Mouse (Mus musculus): ENCODE results near the gene Gm4737.
"Not testable (repeated sequence)": the region's sequence is repeated elsewhere in the genome, so short reads cannot be mapped to it uniquely, and the experiment has no call there.

Gm4737 gene

DNA sequence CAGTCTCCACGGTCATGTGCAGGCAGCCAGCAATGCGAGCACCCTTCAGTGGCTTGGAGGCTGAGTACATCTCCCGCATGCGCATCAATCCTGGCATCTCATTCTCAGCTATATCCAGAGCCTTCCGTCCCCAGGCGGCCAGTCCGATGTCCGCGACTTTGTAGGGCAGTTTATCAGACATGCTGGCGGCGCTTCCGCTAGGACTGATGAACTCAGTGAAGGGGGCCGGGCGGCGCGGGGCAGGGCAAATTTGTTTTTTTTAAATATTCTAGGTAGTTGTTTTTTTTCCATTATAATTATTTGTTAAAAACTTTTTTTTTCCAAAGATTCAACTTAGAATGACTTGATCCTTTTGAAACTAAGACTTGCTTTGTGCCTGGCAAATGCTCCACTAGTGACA is at the start of gene Gm4737:
TSS of gene Gm4737 (minus strand) at position 246 of the 400 bp plus-strand sequence.
- DNase-seq: not testable (repeated sequence)

DNA sequence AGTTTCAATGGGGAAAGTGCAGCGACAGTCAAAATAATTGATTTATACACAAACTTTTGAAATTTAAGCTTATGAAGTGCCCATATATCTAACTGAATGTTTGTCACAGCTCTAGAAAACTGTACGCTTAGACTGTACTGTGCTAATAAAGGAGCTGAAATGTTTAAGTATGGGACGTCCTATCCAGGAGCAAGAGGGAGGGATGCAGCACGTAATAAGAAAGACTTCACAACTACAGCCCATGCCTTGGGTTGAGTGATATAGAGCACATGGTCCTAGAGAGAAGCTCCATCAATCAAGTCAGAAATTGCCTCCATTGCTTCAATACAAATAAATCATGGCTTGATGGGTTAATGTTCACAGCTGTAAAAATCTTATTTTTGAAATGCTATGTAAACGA is 40.9 kb upstream of the Gm4737 start:
- DNase-seq: no peak

DNA sequence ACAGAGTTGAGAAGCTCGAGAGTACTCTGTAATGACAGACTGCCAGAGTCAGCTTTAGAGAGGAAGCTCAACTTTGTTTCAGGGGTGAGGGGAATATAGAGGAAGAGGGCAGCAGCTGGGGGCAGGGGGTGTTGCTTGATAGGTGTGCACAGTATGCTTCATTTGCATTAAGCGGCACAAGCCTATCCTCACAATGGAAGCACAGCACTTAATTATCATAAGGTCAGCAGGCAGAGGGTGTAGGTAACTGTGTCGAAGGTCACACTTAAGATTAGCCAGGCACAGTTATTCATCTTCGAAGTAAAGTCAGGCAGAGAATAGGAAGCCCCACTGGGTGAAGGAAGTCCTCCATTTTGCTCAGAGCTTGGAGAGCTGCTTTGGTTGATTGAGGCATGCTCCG is 28.2 kb upstream of the Gm4737 start:
- DNase-seq: no peak

DNA sequence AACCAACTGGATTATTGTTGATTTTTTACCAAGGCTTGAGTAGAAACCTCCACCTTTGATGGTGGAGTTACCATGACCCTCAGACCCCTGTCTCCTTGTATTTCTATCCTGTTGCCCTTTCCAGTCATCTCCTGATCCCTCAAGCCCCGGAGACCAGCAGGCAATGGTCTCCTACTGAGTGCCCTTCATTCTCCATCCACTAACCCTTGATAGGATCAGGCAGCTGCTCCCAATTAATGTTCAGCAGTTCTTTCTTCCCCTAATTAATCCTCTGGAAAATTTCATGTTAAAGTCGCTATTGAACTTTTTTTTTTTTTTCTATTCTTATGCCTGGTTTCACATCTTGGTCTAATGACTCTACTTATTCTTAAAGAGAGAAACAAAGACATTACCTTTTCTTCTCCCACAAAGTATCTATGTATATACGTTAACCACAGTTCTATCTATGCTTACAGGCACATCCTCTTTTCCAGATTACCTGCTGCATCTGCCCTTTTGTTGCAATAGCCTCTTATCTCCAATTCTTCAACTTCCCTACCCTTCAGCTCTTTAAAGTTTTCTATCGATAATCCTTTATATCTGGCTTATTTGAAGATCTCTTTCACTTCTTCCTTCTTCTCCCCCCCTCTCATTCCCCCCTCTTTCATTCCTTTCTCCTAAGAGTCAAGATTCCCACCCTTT is 23.4 kb upstream of the Gm4737 start:
- DNase-seq: no peak

DNA sequence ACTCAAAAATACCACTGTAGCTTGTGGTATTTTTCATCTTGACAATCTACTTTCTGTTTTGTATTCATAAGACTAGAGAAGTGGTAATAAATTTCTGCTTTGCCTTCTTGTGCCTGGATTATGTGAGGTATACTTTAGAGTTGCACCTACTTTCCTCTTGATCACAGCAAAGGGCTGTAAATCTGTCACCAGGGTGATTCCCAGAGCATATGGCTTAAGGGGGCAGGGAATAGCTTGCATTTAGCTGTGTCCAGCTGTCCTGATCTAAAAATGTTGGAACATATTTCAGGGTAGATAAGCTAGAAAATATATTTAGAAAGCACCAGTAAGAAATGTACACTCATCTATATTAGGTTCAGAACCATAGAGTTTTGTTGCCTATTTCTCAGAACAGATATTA is 18.2 kb upstream of the Gm4737 start:
- DNase-seq: no peak

DNA sequence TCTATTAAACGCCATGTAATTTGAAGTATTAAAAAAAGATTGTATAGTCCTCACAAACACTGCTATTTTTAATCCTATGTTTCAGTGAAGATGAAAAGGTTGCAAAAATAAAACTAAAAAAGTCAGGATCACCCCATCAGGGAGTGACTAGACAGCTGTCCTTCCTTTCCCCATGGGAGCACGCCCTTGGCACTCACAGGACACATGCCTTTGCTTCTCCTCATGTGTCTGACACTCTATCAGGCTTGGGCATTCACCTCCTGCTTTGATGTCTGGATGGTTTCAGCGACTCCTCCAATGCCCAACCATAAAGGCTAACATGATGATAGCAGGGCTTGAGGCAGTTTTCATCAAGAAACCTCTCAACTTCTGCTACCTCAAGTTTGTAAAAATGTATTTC is 12.1 kb upstream of the Gm4737 start:
- no peak for DNase-seq

DNA sequence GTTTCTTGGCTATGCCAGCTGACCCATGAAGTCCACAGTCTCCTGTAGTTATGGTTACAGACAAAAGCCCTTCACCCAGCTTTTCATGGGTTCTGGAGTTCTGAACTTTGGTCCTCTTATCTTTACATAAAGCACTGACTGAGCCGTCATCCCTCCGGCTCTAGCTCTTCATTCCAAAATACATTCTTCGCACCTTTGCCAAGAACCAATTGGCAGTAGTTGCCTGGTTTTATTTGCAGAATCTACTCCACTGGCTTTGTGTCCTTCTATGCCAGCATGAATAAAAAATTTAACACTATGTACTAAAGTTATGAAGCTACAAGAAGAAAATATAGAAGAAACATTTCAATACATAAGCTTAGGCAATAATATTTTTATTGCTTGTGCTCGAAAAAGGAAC is 10.4 kb upstream of the Gm4737 start:
- no peak for DNase-seq

DNA sequence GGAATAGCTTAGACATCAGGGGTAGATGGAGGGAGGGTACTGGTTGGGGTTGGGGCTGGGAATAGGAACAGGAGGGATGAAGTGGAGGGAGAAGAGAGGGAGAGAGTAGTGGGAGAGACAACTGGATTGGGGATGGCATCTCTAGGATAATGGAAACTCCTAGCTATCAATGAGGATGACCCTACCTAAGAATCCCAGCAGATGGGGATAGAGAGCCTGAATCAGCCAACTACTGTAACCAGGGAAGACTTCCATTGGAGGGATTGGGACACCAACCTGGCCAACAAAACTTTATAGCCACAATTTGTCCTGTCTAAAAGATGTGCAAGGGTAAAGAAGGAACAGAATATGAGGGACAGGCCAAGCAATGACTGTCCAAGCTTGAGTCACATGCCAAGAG is 3.7 kb downstream of the Gm4737 start:
- DNase-seq: no peak

DNA sequence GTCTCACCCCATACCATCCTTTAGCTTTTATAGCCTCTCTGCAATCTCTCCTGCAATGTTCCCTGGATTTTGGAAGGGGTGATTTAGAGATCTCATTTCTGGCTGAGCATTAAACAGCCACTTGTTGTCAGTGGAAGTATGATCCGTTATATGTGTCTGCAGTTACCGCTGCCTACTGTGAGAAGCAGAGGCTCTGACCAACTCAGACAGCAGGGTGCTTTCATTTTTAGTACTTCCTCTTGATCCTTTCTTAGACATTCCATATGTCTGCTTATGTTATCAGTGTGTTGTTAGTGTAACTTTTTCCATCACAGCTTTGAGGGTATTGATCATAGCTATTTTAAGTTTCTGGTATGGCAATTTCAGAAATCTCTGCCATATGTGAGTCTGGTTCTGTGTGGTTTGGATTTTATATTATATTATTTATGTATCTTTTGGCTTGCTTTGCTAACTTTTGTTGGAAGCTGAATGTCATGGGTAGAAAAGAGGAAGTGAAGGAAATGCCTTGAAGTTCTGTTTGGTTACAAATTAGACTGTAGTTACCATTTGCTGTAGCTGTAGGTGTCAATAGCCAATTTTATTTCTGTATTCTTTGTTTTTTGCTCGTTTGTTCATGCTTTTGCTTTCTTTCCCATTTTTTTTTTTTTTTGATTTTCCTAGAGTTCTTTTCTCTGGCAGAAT is 6.1 kb downstream of the Gm4737 start:
- no peak for DNase-seq

DNA sequence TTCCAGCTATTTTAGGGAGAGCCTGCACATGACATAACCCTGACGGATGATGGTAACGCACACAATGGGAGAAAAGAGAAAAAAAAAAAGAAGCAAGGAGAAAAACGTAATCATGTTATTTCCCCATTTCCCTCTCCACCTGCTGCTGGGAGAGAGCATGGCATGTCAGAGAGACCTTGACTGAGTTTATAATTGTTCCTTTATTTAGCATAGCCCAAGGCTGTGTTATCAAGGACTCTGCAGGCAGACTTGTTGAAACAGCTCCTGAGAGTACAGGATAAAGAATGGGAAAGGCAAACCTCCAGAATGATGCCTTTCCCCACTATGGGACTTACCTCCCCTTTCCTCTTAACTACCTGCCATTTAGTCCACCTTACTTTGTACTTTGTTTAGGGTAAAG is 7.9 kb downstream of the Gm4737 start:
- no peak for DNase-seq

DNA sequence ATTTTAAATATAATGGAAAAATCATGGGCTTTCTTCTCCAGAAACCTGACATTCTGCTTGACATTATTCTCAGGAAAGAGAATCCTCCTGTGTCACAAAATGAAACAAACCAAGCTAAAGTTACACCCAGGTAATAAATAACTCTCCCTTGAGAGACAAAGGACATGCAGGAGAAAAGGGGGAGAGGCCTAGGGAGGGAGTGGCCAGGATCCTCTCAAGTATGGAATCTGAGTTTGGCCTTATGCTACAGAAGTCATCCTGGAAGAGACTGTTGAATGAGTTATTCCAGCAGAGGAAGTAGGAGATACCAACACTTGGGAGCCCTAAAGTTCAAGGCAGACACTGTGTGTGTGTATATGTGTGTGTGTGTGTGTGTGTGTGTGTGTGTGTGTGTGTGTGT is 32.6 kb downstream of the Gm4737 start:
- no peak for DNase-seq

DNA sequence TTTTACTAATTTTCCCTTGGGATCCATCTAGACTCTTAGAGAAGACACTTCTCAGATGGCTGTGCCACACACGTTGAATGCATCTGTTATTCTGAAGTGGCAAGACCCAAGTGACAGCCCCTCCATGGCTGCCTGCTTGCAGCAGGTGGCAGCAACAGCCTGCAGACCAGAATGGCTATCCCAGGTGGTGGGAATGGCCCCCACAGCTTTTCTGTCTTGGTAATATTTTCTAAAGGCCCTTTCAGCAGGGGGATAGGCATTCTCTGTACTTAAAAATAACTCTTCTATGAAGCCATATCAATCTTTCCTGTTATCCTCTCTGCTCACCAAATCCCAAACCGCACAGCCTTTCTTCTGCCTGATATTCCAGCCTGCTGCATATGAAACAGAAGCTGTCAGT is 33.5 kb downstream of the Gm4737 start:
- DNase-seq: no peak

DNA sequence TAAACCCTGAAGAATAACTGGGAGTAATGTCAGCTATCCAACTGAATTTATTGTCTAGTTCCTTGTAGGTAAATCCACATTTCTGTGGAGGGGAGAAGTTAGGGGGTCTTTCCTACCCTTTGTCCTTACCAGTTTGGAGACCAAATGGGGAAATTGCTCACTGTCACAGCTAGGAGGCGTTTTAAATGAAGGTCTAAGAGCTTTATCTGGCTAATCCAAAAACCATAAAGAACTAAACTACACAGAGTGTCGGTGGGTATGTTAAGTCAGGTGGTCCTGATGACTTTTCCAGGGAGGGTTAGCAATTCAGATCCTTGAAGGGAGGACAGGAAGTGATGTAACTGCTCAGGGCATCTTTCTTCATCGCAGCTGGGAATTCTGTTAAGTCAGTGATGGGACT is 34.3 kb downstream of the Gm4737 start:
- no peak for DNase-seq

DNA sequence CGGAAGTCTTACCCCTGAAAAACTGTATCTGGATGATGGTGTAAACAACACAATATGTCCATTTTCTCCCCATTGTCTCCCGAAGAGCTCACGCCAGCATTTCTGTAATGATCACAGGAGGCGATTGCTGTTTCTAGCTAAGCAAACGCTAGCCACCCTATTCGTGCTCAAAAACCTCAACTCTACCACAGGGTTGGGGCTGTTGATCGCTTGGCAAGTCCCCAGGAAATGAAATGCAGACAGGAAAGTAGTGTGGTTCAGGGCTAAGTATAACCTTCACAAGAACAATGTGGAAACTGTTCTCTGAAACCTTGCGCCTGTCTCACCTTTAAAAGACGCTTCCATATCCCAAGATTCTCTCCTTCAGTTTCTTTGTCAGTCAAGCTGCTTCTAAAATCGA is 34.9 kb downstream of the Gm4737 start, which contains the start of gene Cd96:
TSS of gene Cd96 (minus strand) at position 232 of the 400 bp plus-strand sequence.
- no peak for DNase-seq

DNA sequence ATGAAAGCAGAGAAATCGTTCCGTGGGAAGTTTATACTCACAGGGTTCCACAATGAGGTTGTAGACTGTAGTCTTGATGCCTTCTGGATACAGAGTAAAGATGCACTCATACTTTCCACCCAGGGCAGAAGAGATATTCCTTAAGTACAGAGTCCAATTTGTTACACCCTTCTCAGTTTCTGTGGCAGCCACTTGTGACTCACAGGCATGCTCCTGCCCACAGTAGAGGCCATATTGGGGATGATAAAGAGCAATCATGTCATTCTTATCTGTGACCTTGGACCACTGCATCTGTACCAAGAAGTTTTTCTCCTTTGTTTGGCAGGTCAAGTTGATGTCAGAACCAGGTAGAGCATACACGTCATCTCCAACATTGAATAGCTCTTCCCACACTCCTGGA is 37.2 kb downstream of the Gm4737 start:
- no peak for DNase-seq

DNA sequence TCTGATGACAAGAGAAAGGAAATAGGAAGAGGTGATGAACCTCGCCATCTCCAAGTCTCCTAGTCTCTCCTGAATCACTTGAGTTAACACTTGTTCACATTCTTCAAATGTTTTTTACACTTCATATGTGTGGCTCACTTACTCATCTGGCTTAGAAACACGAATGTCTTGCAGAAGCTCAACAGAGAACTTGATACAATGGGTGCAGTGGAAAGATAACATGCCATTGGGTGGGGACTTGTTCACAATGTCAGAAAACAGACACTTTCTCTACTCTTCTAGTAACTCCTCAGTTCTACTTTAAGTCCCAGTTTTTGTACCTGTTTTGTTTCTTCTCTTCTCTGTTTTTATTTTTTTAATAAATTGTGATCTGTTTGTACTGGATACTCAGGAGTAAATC is 40.1 kb downstream of the Gm4737 start:
- no peak for DNase-seq

DNA sequence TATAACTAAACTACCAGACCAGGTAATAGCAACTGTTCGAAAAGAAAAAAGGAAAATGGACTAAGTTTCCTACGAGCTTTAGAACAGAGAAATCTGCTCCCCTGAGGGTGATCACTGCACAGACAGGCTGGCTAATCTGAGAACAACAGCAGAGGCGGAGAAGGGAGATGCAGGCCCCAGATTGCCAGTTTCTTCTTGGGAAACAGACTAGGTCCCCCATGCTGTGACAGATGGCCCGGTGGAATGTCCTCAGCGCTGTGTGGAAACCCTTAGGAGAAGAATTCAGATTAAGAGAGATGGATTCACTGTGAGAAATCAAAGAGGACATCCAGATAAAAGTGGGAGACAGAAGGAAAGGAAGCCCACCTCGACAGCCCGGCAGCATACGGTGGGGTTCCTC is 45.3 kb downstream of the Gm4737 start:
- no peak for DNase-seq

DNA sequence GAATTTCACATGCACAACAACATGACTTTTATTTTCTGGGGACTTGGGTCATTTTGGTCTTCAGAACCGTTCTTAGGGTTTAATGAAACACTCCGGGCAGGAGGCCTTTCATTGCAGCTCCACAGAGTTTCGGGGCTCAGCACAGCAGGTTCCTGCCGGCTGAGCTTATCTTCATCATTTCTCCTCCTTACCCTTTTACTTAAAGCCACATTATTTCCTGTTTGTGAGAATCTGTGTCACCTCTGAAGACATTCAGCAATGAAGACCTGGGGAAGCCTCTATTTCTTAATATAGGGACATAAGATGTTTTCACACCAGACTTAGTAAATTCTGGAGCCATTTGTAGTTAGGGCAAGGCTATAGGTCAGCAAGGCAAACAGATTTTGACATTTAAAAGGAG is 47.4 kb downstream of the Gm4737 start:
- no peak for DNase-seq

DNA sequence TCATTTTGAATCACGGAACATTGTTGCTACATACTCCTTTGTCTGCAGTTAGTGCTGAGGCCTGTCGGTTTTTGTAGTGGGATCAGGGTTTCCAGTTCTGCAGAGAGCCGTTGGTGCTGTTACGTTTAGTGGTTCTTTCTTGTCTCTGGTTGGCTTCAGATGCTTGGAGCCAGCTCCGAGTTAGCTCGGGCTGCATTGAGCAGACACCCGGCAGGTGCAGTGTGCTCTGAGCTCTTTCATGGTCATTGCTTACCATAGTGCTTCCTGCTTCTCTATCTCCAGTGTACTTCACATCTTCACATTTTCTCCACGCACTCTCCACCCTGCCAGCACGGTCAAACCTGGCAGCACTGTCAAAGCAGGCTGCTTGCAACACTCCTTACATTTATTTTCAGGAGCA is 50.4 kb downstream of the Gm4737 start:
- no peak for DNase-seq
